Mouse (Mus musculus) urinary bladder, postnatal 14 days (tissue): ENCODE data around the gene Tmem123.

ENCODE experiments used
- DNase-seq: peaks from one replicate; pipeline ENCODE4 v3.0.0; 2021; ENCODE audit warnings: low spot score

Gene Tmem123

DNA sequence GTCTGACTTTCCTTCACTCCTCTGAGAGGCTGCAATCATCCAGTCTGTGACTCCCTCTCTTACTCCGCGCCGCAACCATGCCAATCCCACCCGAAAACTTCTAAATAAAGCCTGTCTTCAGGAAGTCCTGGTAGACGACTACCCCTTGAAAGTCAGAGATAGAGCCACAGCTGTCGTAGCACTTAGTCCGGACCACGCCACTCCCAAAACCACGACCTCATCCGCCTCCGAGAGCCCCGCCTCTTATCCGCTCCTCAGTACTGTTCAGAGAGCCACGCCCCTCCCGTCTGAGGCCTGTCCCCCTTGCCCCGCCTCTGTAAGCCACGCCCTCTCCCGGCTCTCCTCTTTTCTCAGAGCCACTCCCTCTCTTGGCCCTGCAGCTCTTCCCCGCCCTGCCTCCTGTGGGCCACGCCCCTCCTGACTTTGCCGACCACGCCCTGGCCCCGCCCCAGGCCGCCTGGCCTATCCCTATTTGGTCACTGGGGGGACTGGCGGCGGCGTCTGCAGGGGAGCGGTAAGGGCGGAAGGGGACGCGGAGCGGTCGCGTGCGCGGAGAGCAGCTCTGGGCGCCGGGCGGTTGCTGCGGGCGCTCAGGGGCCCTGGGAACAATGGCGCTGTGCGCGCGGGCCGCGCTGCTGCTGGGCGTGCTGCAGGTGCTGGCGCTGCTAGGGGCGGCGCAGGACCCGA, at the start of gene Tmem123:
Tmem123 (plus strand) TSS at position 428 of the 687 bp plus-strand sequence.
- peak; percentile 100 for DNase-seq

DNA sequence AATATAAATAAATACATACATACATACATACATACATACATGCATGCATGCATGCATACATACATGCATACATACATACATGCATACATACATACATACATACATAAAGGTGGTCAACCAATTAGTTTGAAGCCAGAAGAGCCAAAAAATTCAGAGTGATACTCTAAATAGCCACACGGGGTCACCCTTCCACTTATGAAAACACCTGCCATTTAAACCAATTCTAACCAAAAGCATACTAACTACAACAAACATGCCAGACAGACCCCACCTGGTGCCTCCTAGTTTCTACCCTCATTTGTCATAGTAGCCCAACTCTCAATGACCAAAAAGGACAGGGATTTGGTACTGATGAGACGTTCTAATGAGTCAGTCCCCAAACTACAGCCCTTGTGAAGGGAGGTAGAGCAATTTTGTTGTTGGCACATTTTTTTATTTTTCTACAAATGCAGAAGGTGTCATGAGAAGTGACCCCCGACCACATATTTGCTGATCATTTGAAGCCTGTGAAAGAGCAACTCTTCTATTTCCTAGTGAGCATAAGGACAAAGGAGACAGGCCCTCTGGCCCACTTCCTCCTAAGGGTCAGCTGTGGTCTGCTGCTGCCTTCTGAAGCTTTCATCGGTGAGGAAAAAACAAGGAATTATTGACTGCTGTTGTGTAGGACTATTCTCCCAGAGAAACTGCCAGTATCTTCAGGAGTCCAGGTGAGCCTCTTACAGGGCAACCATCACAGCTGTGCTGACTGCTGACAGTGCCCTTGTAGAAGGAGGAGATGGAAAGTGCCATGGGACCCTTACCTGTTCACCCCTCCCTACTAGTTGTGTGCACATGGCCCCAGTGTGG, 49.6 kb upstream of the Tmem123 start:
- peak; percentile 19 for DNase-seq

DNA sequence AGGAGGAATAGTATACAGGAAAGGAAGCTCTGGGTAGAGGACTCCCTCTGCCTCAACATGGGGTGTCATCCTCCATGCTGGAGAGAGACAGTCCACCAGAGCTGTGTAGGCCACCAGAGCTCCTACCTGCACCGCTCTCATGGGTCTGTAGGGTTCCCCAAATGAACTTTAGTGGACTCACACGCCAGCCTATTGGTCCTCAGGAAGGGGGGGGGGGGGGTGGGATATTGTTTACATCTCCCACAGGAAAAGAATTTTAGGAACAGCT, 49.0 kb upstream of the Tmem123 start:
- DNase-seq = no peak

DNA sequence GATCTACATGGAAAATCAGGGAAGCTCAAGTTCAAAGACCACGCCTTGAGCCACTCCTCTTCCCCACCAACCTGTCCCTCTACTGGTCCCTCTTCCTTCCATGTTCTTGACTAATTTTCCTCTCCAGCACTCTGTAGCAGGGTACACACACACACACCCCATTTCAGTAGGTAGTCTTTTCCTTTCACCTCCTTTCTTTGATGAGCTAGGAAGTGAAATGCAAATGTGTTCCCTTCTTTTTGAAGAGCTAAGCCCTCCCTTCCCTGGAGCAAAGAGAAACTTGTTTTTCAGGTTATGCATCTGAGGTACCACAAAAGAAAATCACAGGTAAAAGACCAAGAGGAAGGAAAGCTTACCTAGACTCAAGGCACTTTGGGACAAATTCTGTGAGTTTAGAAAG, 42.3 kb upstream of the Tmem123 start:
- DNase-seq = no peak

DNA sequence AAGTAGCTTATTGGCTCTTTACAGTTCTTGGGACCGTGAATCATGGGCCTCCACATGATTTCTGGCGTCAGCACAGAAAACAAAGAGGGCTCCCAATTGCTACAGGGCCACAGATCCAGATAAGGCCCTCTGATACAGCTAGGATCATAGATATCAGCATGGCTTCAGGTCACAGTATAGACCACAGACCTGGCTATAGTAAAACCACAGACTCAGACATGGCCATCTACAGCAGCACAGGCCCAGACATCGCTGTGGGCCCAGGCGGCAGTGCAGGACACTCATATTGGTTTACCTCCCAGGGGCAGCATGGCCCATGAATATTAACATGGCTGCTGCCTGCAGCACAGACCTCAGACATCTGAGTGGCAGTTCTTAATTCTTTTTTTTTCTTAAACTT, 34.8 kb upstream of the Tmem123 start:
- DNase-seq = no peak

DNA sequence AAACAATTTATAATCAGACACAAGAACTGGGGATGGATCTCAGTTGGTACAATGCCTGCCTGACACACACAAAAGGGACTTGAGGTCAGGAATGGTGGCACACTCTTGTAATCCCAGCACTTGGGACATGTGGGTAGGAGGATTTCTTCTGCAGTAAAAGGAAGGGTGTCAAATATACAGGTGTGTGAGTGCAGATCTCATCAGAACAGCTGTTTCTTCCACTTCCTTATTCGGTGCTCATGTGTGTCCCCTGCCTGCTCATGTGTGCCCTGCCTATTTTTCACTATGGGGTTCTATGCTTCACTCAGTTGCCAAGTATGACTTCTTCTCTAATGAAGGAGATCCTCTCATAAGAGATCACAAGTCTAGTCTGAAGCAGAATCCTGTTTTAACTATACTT, 21.1 kb upstream of the Tmem123 start:
- DNase-seq = no peak

DNA sequence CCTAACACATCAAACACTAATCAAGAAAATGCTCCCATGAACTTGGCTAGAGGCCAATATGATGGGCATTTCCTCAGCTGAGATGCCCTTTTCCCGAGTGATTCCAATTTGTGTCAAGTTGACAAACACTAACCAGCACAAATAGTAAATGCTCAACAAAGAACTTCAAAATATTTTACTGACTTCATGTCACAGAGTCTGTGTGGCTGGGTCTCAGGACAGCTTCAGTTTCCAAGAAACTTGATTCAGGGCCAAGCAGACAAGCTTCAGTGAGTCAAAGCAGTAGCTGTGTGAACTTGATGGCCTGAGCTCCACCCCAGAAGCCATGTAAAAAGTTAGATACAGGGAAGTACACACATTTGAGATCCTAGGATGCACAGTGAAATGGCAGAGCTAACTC, 19.7 kb upstream of the Tmem123 start:
- no peak for DNase-seq

DNA sequence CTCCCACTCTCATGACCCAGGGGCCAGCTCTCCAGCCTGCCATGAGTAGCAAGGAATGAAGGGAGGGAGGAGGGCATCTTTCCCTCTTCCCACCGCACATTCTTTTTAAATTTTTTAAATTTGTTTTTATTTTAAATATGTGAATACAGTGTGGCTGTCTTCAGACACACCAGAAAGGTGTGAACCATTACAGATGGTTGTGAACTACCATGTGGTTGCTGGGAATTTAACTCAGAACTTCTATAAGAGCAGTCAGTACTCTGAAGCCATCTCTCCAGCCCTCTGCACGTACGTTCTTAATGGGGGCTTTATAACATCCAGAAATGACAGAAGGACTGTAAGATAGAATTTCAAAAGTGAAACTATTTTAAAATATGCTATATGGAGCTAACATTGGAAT, 15.0 kb upstream of the Tmem123 start:
- no peak for DNase-seq

DNA sequence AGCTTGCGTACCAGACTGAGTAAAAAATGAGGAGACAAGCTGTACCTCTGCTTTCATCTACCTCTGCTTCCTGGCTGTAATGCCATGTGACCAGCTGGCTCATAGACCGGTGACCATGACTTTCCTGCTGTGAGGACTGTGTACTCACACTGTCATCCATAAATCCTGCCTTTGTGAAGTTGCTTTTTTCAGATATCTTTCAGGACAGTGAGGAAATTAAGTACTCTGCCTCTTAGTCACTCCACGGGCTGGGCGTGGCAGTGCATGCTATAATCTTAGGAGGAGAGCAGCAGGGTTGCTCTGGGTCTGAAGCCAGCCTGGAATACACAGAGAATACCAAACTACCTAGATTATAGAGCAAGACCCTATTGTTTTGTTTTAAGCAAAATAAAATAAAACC, 14.3 kb upstream of the Tmem123 start:
- peak; percentile 25 for DNase-seq

DNA sequence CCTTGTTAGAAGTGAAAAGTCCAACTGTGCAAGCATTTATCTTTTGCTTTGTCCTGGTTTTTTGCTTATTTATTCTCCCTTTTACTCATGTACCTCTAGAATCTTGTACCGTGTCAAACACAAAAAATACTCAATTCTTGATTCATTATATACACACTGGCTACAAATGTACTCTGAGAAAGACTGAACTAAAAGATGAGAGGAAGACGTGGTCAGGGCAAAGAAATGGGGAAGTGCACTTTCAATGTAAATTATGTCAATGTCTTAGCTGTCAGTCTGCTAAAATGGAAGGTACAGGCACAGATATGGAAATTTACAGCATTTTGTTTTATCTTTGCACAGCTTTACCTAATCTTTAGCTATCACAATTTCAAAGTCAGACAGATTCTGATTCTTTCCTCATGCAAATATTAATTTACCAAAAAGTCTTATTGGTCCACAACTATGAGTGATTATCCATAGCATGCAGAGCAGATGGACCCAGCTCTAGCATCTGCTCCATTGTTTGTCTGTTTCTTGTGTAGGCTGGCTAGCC, 7.9 kb upstream of the Tmem123 start:
- DNase-seq = no peak

DNA sequence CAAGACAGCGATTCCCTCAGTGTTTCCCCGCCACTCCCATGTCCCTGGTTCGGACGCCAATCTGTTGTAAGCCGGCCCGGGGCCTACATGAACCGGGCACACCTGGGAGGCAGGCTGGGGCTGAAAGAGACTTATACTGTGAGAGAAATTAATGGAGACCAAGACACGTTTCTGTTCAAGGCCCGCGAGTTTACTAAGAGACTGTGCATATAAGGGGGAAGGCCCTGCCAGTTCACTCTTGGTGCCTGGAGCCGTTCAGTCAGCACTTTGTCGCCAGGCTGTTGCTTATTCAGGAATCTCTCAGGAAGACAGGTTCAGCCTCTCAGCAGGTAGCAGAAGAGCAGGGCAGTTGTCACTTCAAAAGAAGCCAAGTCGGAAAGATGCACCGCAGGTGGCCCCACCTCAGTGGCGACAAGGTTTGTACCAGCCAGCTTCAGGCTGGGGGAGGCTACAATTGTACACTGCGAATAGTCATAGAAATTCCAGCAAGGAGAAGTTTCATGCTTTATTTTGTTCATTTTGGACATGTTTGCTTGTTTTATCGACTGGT, 1.9 kb upstream of the Tmem123 start:
- no peak for DNase-seq

DNA sequence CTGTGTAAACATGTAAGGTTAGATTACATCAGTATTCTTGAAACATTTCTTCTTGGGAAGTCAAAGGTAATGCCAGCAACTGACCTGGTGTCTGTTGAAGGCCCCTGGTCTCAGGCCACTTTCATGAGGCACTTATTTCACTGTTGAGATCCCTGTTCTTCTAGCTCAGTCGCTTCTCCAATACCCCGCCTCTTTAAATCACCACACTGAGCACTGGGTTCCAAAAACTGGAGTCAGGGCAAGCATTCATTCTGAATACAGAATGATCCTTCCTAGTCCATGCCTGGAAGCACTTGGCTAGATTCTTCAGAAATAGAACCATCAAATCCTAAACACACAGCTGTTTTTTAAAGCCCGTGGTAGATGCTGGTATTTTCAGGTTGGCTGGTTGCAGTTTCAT, 1.1 kb upstream of the Tmem123 start:
- DNase-seq = no peak

DNA sequence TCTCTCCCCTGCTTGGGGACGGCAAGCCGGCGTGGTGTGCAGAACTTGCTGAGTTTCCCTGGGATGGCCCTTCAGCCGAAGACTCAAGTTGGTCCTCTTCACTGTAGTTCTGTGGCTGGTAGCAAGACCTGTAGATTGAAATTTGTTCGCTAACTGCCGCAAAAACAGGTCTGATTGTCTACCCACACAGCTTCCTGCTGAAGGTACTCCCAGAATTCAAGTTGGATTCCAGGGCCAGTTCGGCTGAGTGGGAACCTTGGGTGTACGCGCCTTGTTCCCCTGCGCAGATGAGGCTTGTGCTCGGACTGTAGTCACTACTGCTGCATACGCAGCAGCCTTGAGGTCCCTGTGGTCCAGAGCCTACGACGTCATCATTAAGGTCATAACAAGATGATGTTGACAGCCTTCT, 626 bp downstream of the Tmem123 start:
- peak; percentile 29 for DNase-seq

DNA sequence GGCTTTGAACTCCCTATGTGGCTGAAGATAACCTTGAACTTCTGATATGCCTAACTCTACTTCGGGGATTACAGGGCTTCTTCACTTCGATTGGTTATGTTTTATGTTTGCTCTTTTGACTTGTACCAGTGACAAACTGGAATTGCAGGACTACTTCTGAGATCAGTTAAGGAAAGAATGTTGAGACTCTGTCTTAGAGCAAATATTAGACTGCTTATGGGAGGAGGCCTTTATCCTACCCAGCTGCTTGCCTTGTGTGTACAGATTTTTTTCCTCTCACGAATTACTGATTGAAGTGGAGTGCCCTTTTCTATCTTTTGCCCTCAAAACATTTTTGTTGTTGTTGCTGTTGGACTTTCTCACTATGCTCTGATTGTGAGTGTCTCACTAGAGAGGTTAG, 1.4 kb downstream of the Tmem123 start:
- no peak for DNase-seq

DNA sequence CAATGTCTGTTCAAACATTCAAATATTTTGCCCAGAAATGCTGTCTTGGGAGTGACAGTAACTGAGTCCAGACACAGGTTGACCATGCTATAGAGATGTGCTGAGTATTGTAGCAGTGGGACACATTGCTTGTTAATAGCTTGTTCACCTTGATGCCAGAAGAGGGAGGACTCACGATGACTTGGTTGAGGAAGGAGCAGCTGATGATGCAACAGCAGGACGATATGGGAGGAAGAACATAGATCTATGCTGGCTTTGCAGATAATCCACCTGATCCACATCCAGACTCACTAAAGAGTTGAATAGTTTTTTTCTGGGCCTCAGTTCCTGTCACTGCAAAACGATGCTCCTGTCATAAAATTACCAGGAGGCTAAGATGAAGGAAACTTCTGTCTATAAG, 2.7 kb downstream of the Tmem123 start:
- DNase-seq = no peak

DNA sequence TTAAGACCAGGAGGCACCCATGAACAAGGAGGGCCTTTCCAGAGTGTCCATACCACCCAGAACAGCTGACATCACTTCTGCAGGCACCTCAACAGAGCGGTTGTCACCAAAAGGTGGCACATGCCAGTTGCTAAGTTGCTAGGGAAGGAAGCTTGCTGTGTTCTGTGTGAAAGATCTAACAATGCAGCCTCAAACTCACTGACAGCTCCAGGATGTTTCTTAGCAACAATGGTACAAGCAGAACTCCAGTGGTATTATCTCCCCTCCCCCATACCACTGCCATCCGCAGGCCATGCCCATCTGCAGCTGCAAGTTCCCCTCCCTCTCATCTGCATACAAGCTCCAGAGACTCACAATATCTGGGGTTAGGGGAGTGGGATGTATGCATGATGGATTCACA, 3.7 kb downstream of the Tmem123 start:
- no peak for DNase-seq

DNA sequence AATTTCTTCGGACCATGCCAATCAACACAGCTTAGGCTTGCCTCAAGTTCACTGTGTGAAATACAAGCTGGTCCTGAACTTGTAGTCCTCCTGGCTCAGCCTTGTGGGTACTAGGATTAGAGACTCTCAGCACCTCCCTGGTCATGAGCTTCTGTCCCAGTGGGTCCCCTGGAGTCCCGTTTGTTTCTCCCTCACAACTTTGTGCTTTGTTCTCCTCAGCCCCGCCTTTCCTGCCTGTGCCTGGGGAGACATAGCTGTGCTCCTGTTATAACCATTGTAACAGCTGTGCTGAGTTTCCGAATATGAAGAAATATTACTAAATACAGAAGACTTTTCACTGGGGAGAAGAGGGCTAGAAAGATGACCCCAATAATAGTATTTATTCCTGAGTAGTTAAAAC, 5.2 kb downstream of the Tmem123 start:
- no peak for DNase-seq

DNA sequence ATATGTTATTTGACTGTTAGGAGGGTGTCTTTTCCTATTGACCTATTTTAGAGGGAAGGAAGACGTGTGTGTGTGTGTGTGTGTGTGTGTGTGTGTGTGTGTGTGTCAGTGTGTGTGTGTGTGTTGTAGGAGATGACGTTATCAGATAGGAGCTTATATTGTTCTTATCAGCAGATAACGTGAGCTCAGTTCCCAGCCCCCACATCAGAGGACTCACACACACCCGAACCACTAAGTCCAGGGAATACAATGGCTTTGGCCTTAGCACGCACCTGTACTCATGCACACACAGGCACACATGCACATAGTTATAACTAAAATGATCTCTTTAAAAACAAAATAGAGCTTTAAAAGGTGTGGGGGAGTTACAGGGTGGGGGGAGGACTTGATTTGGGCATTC, 5.7 kb downstream of the Tmem123 start:
- no peak for DNase-seq

DNA sequence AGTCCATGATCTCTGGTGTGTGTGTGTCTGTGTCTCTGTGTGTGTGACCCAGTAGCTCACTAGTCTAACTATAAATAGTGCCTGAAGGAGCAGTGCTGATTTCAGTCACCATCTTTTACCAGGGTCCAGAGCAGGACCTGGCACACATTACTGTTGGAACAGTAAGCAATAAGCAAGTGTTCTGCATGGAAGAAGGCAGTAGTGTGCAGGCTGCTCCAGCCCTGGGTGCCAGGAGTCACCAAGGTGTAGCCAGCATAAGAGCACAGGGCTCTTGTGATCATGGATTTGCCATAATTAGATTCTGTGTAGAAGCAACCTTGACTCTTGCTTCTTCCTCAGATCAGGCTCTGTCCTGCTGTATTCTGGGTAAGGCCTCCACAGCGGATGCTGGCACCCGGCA, 8.5 kb downstream of the Tmem123 start:
- no peak for DNase-seq

DNA sequence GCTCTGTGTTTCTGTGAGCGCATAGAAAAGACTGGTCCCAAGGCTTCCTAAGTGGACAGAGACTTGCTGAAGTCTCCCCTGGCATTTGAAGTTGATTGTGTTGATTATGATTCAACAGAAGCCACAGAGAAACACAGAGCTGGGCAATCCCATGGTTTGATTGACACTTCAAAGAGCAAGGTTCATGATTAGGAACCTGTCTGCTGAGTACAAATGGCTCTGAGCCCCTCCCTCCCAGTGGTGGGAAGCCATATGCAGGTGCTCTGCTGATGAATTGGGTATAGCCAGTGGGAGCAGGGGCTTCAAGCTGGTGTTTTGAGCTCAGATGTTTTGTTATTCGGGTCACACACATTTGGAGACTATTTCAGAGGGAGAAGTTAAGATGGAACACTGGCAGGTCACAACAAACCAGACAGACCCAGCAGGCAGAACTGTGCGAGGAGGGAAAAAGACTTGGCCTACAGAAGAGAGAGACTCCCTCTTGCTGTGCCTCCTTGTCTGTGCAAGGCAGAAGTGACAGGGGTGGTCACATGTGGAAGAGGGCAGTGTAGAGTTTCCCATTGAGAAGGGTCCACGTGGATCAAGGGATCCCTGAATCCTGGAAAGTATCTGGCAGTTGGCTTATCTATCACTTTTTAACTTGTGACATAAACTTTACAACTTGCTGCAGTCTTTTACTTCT, 9.1 kb downstream of the Tmem123 start:
- DNase-seq = no peak

DNA sequence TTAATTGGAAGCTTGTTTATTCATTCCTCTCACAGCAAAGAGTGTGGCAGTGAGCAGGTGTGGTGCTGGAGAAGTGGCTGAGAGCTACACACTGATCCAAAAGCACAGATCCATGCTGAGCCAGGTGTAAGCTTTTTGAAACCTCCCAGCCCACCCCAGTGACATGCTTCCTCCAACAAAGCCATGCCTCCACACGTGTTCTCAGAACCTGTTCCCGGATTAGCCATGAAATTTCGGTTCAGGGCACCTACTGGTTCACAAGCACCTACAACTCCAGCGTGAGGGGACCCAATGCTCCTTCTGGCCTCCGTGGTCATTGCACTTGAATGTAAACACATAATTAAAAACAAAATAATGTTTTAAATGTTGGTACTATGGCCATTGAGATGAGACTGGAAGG, 9.8 kb downstream of the Tmem123 start:
- no peak for DNase-seq

DNA sequence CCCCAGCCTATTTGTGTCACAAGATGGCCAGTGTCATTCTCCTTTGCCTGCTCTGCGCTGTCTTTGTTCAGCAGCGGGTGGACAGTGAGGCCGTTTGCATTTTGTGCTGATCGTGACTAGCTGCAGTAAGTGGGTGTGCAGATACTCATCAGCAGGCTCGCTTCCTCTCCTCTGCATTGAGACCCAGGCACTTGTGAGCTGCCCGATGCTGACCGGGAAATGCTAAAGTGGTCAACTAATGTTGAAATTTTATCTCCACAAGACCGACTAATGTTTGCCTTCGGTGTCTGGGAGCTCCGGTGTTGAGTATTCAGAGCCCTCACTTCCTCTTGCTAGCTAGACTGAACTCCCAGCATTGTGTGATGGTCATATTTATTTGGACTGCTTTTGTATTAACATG, 10.7 kb downstream of the Tmem123 start:
- no peak for DNase-seq

DNA sequence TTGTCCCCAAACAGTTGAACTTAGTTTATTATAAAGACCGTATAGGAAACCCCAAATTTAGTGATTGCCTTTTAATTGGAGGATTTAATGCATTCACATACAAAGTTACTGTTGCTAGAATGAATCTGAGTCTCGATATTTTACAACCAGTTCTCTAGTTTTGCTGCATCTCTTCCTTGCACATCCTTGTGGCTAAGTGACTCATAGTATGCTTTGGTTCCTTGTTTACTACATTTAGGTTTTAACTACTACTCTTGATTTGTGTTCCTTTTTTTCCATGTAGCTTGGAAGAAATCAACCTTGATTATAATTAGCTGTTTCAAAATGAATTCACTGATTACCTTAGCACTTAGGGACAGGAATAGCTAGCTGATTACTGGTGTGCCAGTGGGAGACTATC, 11.2 kb downstream of the Tmem123 start:
- DNase-seq = no peak
